Mouse (Mus musculus) bone marrow, adult 2 months (tissue): ENCODE measurements around the gene Tmem50b. TPM values are rescaled to one million over a fixed set of nuclear protein-coding genes. Genes with fewer than 3 reads are reported as not detected.
A peak's percentile ranks its signal among the peaks of the same experiment; 100 is the strongest.
"Not testable (repeated sequence)": the region's sequence is repeated elsewhere in the genome, so short reads cannot be mapped to it uniquely, and the experiment has no call there.

ENCODE experiments used
- H3K27ac ChIP-seq: fragments of 200-500 bp; 2 replicates; pipeline ENCODE4 v1.5.1; 2012; ENCODE audit warnings: low read depth, mild to moderate bottlenecking, control low read depth, inconsistent platforms, low read length; ENCODE audit not compliant: control insufficient read depth, poor library complexity, insufficient read depth
- H3K4me1 ChIP-seq: fragments of 200-500 bp; 2 replicates; pipeline ENCODE4 v1.6.1; 2011; ENCODE audit warnings: low read length; ENCODE audit not compliant: control insufficient read depth, insufficient read depth
- H3K4me3 ChIP-seq: fragments of 200-500 bp; replicated peaks from 2 replicates; pipeline ENCODE3; 2011; ENCODE audit warnings: mild to moderate bottlenecking, low read depth, low read length, control low read depth; ENCODE audit not compliant: control insufficient read depth
- CTCF ChIP-seq: fragments of 200-500 bp; IDR thresholded peaks from 2 replicates; pipeline ENCODE4 v1.5.1; 2011; ENCODE audit warnings: low read length, control low read depth; ENCODE audit not compliant: control insufficient read depth, insufficient read depth
- POLR2A ChIP-seq: fragments of 200-500 bp; IDR thresholded peaks from 2 replicates; pipeline ENCODE4 v1.6.1; 2011; ENCODE audit warnings: low read depth, mild to moderate bottlenecking, control low read depth, low read length, borderline replicate concordance; ENCODE audit not compliant: control insufficient read depth
- WGBS: fragments of 180-500 bp; shearing (Covaris S2); methylation state at CpG from one replicate; pipeline ENCODE4 v1.1.7; 2018; 5-methylcytosine and 5-hydroxymethylcytosine counted together
- polyA plus RNA-seq: library from polyadenylated mRNA; stranded (reverse); fragments of >200 nt; gene quantifications from 2 replicates; pipeline ENCODE4 v1.2.4, GENCODE M21; 2011; ENCODE audit warnings: low replicate concordance; ENCODE audit not compliant: missing spikeins, insufficient read depth, insufficient read length

Gene Tmem50b
- polyA plus RNA-seq, result 7.3 and 17.5 TPM in 2 replicates

DNA sequence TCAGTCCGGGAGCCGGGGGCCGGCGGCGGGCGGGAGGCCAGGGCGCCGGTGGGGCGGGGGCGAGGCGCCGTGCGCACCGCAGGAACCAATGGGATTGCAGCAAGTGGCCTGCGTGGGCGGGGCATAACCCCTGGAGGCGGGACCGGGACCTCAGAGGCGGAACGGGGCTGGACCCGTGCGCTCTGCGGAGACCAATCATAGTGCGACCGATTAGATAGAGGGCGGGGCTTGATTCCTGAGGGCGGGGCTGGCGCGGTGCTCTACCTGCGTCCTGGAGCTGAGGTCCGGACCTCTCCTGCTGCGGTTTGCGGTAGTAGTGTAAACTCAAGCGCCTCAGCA is at the start of gene Tmem50b:
Tmem50b (minus strand) TSS at position 129 of the 339 bp plus-strand sequence.
- under 1% methylated on average over 34 of the region's 34 CpGs for WGBS
- H3K27ac ChIP-seq, result peak within 1 kb of the TSS; percentile 83
- H3K4me1 ChIP-seq, result peaks cover 5% of the 10 kb centered on the region
- TF ChIP-seq CTCF, result no peak
- no peak for TF ChIP-seq POLR2A
- H3K4me3 ChIP-seq, result peak within 1 kb of the TSS; percentile 69

GRCm38 (mm10) chr16:91646681-91647419 is 49.2 kb upstream of the Tmem50b start, which contains the start of gene Gart:
TSS of gene Gart (minus strand) at chr16:91646952.
- H3K4me1 ChIP-seq, result no peaks in the 10 kb centered on the region; the same call in 1 of the 2 replicates
- H3K4me3 ChIP-seq, result peak within 1 kb of the TSS; percentile 98
- TF ChIP-seq POLR2A, result peak; percentile 99
- TF ChIP-seq CTCF, result no peak
- H3K27ac ChIP-seq, result peak within 1 kb of the TSS; percentile 99
- WGBS, result under 1% methylated on average over 59 of the region's 59 CpGs

- TF ChIP-seq CTCF (no peak), POLR2A (no peak)
- Histone ChIP-seq H3K4me3 (peak overlapping the region; percentile 83), H3K4me1 (no peaks in the 10 kb centered on the region; the same call in 1 of the 2 replicates), H3K27ac (no peak overlapping the region; the same call in 1 of the 2 replicates)
- under 1% methylated on average over 11 of the region's 11 CpGs for whole genome bisulfite sequencing
Observed at GRCm38 (mm10) chr16:91645995-91646602, 48.5 kb upstream of the Tmem50b start.

DNA sequence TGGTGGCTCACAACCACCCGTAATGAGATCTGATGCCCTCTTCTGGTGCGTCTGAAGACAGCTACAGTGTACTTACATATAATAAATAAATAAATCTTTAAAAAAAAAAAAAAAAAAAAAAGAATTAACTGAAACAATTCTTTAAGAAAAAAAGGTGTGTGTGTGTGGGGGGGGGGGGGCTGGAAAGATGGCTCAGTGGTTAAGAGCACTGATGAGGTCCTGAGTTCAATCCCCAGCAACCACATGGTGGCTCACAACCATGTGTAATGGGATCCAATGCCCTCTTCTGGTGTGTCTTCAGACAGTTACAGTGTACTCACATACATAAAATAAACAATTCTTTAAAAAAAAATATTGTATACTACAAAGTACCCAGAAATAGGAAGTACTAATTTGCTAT is 47.8 kb upstream of the Tmem50b start:
- 22% methylated on average over 1 of the region's 2 CpGs for WGBS
- H3K4me1 ChIP-seq, H3K4me3 ChIP-seq, H3K27ac ChIP-seq: not testable (repeated sequence)

DNA sequence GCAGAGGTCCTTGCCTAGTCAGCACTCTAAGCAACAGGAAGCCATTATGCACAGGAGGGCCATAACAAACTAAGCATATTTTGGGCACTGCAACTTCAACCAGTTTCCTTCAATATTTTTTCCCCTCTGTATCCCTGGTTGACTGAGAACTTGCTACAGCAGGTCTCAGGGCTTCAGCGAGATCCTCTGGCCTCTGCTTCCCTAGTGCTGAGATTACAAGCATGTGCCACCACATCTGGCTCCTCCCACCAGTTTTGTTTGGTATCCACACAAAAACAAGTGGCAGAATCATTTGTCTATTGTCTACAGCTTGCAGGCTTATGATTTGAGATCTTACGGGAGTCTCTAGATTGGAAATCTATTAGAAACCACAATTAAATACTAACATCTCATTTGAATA is 47.3 kb upstream of the Tmem50b start:
- no peak for TF ChIP-seq POLR2A
- no peak for TF ChIP-seq CTCF
- WGBS, result 58% methylated on average over 2 of the region's 2 CpGs
- Histone ChIP-seq H3K27ac (no peak overlapping the region), H3K4me1 (peaks cover 1% of the 10 kb centered on the region; the same call in 1 of the 2 replicates), H3K4me3 (no peak overlapping the region)

DNA sequence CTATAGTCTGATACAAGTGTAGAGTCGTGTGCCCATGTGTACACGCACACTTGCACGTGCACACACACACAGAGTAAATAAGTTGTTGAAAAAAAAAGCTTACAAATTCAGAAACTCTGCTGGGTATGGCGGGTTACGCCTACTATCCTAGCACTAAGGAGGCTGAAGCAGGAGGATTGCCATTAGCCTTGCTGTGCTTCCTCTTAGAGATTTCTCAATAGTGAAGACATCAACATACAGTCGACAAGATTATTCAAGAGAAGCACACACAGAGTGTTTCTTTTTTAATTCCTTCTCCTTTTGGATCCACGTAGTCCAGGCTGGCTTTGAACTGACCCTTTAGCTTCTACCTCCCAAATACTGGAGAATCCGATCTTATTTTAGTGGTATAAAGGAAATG is 42.6 kb upstream of the Tmem50b start:
- Histone ChIP-seq H3K4me1 (peaks cover 3% of the 10 kb centered on the region; the same call in 1 of the 2 replicates), H3K27ac (peak overlapping the region; percentile 12; the same call in 1 of the 2 replicates), H3K4me3 (no peak overlapping the region)
- no peak for TF ChIP-seq POLR2A
- no peak for TF ChIP-seq CTCF
- 67% methylated on average over 8 of the region's 8 CpGs for WGBS

GRCm38 (mm10) chr16:91639636-91640035 is 42.0 kb upstream of the Tmem50b start:
- H3K4me3 ChIP-seq, result no peak overlapping the region
- TF ChIP-seq CTCF (no peak), POLR2A (no peak)
- WGBS, result 91% methylated on average over 2 of the region's 2 CpGs
- H3K4me1 ChIP-seq, result peaks cover 3% of the 10 kb centered on the region; the same call in 1 of the 2 replicates
- H3K27ac ChIP-seq, result peak overlapping the region; percentile 12; the same call in 1 of the 2 replicates

DNA sequence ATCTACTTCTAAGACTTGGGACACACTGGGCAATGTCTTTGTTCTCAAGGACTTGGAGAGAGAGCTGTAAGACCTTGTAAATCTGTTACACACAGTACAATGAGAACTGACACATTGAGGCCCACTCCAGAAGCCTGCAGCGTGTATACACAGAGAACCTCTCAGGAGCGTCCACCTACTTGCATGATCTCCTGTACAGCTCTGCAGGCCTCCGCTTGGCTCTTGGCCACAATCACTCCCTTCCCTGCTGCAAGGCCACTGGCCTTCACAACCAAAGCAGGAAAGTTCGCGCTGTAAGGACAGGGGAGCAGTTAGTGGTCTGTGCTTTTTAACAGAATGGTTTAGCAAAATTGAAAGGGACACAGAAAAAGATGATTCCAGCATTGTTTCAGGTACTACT is 41.6 kb upstream of the Tmem50b start:
- H3K4me3 ChIP-seq, result no peak overlapping the region
- TF ChIP-seq CTCF (no peak), POLR2A (no peak)
- H3K4me1 ChIP-seq, result peaks cover 3% of the 10 kb centered on the region; the same call in 1 of the 2 replicates
- WGBS, result 96% methylated on average over 5 of the region's 5 CpGs
- H3K27ac ChIP-seq, result no peak overlapping the region
